Comparison of ENCODE assay signal across 9 mouse cellular contexts in genomic region chr9:14751503-14752000, GRCm38 (mm10). TPM values are rescaled to one million over a fixed set of nuclear protein-coding genes. Genes with fewer than 3 reads are reported as not detected.
A peak's percentile ranks its signal among the peaks of the same experiment; 100 is the strongest.
DNase-seq lines count a peak whose midpoint lies in the region; ATAC-seq and TF ChIP-seq lines count a peak whose summit lies in the region.
"Had no signal": no experiment of that assay in that cellular context is flagged by ENCODE, and none has a peak within 500 bp of the region (broad histone marks: within the 10 kb centered on the region; RNA-seq: fewer than 3 reads in every experiment).

No protein-coding gene starts in this region.

- ATAC-seq in cerebellum, adult (ENCODE audit: insufficient number of reproducible peaks, low FRiP score, low TSS enrichment): 0 out of 2 replicates have a peak, but pooled peaks have one; percentile 15
- peak; percentile 82 for ATAC-seq in forebrain, embryonic 12.5 days (ENCODE audit: low FRiP score)
- peak; percentile 75 for ATAC-seq in intestine, embryonic 15.5 days

- H3K9me3 ChIP-seq in forebrain, embryonic 12.5 days: no peaks in the 10 kb centered on the region
- no peaks in the 10 kb centered on the region for H3K9me3 ChIP-seq in intestine, embryonic 15.5 days

- H3K27ac ChIP-seq in forebrain, embryonic 12.5 days: no peak overlapping the region
- H3K27ac ChIP-seq in intestine, embryonic 15.5 days: 0 out of 2 replicates have a peak overlapping the region, but pooled peaks have one; percentile 42
- peak overlapping the region; percentile 26 for H3K27ac ChIP-seq in small intestine, adult 2 months (ENCODE audit: insufficient read depth, low read depth, low read length)

- H3K4me2 ChIP-seq in forebrain, embryonic 12.5 days: peak overlapping the region; percentile 78
- peak overlapping the region; percentile 98 for H3K4me2 ChIP-seq in intestine, embryonic 15.5 days (replicated peaks)

- WGBS in forebrain, embryonic 12.5 days: under 1% methylated on average over 50 of the region's 50 CpGs
- under 1% methylated on average over 50 of the region's 50 CpGs for WGBS in intestine, embryonic 15.5 days
- under 1% methylated on average over 50 of the region's 50 CpGs for WGBS in small intestine, adult 2 months

- no peak for TF ChIP-seq CTCF in small intestine, adult 2 months (IDR thresholded peaks at IDR 0.05; ENCODE audit: extremely low read depth, insufficient read length, insufficient replicate concordance, low read depth, low read length)

- peak overlapping the region; percentile 46 for H3K4me3 ChIP-seq in forebrain, embryonic 12.5 days (replicated peaks)
- peak overlapping the region; percentile 59 for H3K4me3 ChIP-seq in intestine, embryonic 15.5 days (replicated peaks)
- peak overlapping the region; percentile 73 for H3K4me3 ChIP-seq in small intestine, adult 2 months (ENCODE audit: low read depth, low read length)

- peaks cover 12% of the 10 kb centered on the region for H3K4me1 ChIP-seq in forebrain, embryonic 12.5 days
- H3K4me1 ChIP-seq in intestine, embryonic 15.5 days (replicated peaks): peaks cover 10% of the 10 kb centered on the region
- peaks cover 29% of the 10 kb centered on the region for H3K4me1 ChIP-seq in small intestine, adult 2 months (ENCODE audit: control insufficient read depth, insufficient read depth, insufficient read length, low read length)

- no peak; the same call in 1 of the 2 replicates for TF ChIP-seq POLR2A in small intestine, adult 2 months (IDR thresholded peaks at IDR 0.05; ENCODE audit: low read depth, low read length)

- H3K9ac ChIP-seq in forebrain, embryonic 12.5 days: peak overlapping the region; percentile 60
- H3K9ac ChIP-seq in intestine, embryonic 15.5 days: peak overlapping the region; percentile 64

- peaks cover 40% of the 10 kb centered on the region for H3K27me3 ChIP-seq in forebrain, embryonic 12.5 days
- H3K27me3 ChIP-seq in intestine, embryonic 15.5 days (replicated peaks): no peaks in the 10 kb centered on the region
- no peaks in the 10 kb centered on the region for H3K27me3 ChIP-seq in small intestine, adult 2 months (ENCODE audit: control insufficient read depth, insufficient read depth, low read length)

- H3K36me3 ChIP-seq in forebrain, embryonic 12.5 days (replicated peaks): no peaks in the 10 kb centered on the region
- no peaks in the 10 kb centered on the region for H3K36me3 ChIP-seq in intestine, embryonic 15.5 days
- H3K36me3 ChIP-seq in small intestine, adult 2 months (ENCODE audit: control insufficient read depth, insufficient read depth, low read length): no peaks in the 10 kb centered on the region

- no peak for DNase-seq in cerebellum, adult 9-10 months
- DNase-seq in MEL-GATA-1-ER (ENCODE audit: extremely low read depth, low read depth): peak; percentile 13
- DNase-seq in lung, postnatal 14 days: peak; percentile 10
- DNase-seq in layer of hippocampus, adult 8-10 months (ENCODE audit: low spot score in 2 of 2): no peak

RNA-seq across cellular contexts. Expression of gene Fut4, which starts 0.6 kb away (rescaled TPM):
- 1.5 TPM in 2 replicates for polyA plus RNA-seq in forebrain, embryonic 12.5 days (2016; fragmentation: Nextera tagmentation; extraction: Ambion mirVana)
- polyA plus RNA-seq in intestine, embryonic 15.5 days (2015; fragmentation: Nextera tagmentation; extraction: Ambion mirVana): 5.3 and 5.4 TPM in 2 replicates
- polyA plus RNA-seq in small intestine, adult 2 months (2012; rRNA removed): 12.8 and 15.8 TPM in 2 replicates
- under 1 TPM; 0.10 to 0.41 (median 0.17) TPM for total RNA-seq in layer of hippocampus, adult 8-10 months (2022)

RNA-seq across cellular contexts. Expression of gene Piwil4, which starts 11.0 kb away (rescaled TPM):
- polyA plus RNA-seq in forebrain, embryonic 12.5 days (2016; fragmentation: Nextera tagmentation; extraction: Ambion mirVana): 0.17 TPM in 1 of 2 replicates, not detected in the other
- 0.20 and 0.28 TPM in 2 replicates for polyA plus RNA-seq in intestine, embryonic 15.5 days (2015; fragmentation: Nextera tagmentation; extraction: Ambion mirVana)
- polyA plus RNA-seq in small intestine, adult 2 months (2012; rRNA removed): 0.29 and 0.71 TPM in 2 replicates
- not detected for total RNA-seq in layer of hippocampus, adult 8-10 months (2022)

RNA-seq across cellular contexts. Expression of gene 1700012B09Rik, which starts 19.3 kb away (rescaled TPM):
- 0.62 and 1.5 TPM in 2 replicates for polyA plus RNA-seq in forebrain, embryonic 12.5 days (2016; fragmentation: Nextera tagmentation; extraction: Ambion mirVana)
- not detected in 2 replicates for polyA plus RNA-seq in intestine, embryonic 15.5 days (2015; fragmentation: Nextera tagmentation; extraction: Ambion mirVana)
- not detected in 2 replicates for polyA plus RNA-seq in small intestine, adult 2 months (2012; rRNA removed)
- total RNA-seq in layer of hippocampus, adult 8-10 months (2022): 1 to 10 TPM in 1 of 4 experiments, under 1 TPM in 2, not detected in 1; 0.77 to 1.6 (median 0.83) TPM
- total RNA-seq: gastrocnemius, postnatal 4 days had no signal

RNA-seq across cellular contexts. Expression of gene Mre11a, which starts 32.9 kb away (rescaled TPM):
- polyA plus RNA-seq in forebrain, embryonic 12.5 days (2016; fragmentation: Nextera tagmentation; extraction: Ambion mirVana): 31.2 and 32.6 TPM in 2 replicates
- 19.5 and 25.0 TPM in 2 replicates for polyA plus RNA-seq in intestine, embryonic 15.5 days (2015; fragmentation: Nextera tagmentation; extraction: Ambion mirVana)
- 0.47 and 1.3 TPM in 2 replicates for polyA plus RNA-seq in small intestine, adult 2 months (2012; rRNA removed)
- total RNA-seq in layer of hippocampus, adult 8-10 months (2022): 10 to 100 TPM; 12.2 to 21.4 (median 15.8) TPM

RNA-seq across cellular contexts. Expression of gene Ankrd49, which starts 33.1 kb away (rescaled TPM):
- 54.6 and 56.9 TPM in 2 replicates for polyA plus RNA-seq in forebrain, embryonic 12.5 days (2016; fragmentation: Nextera tagmentation; extraction: Ambion mirVana)
- 40.9 and 47.8 TPM in 2 replicates for polyA plus RNA-seq in intestine, embryonic 15.5 days (2015; fragmentation: Nextera tagmentation; extraction: Ambion mirVana)
- 1.5 and 2.4 TPM in 2 replicates for polyA plus RNA-seq in small intestine, adult 2 months (2012; rRNA removed)
- total RNA-seq in layer of hippocampus, adult 8-10 months (2022): 10 to 100 TPM; 11.9 to 17.2 (median 13.0) TPM

Comparison
In these comparisons a context has a peak if more than half of its experiments do, and no peak if none do; other contexts are left out.
1. ATAC-seq: peak in every context shown above with its lines; median percentile 82 in forebrain, embryonic 12.5 days; 75 in intestine, embryonic 15.5 days; 15 in cerebellum, adult.
2. DNase-seq: peak in MEL-GATA-1-ER (single experiment) and lung, postnatal 14 days (single experiment); none in cerebellum, adult 9-10 months (single experiment) and layer of hippocampus, adult 8-10 months (0 of 2).
3. Peak in every context shown above with its lines, with median percentiles within 50 percentile points of each other: H3K4me3 ChIP-seq.